Mouse (Mus musculus) embryonic facial prominence, embryonic 11.5 days (tissue): ENCODE data around the gene Atp13a1. TPM values are rescaled to one million over a fixed set of nuclear protein-coding genes. Genes with fewer than 3 reads are reported as not detected.

Experiments used
- ATAC-seq: fragments of 200-750 bp; cut with Nextera tagmentation; replicated peaks from 2 replicates; pipeline ENCODE4 v1.8.0; 2017; ENCODE audit warnings: low read depth; ENCODE audit not compliant: insufficient number of reproducible peaks, low FRiP score, low TSS enrichment
- DNase-seq: peaks from one replicate; pipeline ENCODE4 v3.0.0-alpha.2; 2015; ENCODE audit warnings: low spot score
- H3K27ac ChIP-seq: fragments of 300-500 bp; sonication (generic); replicated peaks from 2 replicates; pipeline ENCODE4 v1.5.1; 2014; ENCODE audit warnings: mild to moderate bottlenecking, low read depth, low read length, control low read depth
- H3K27me3 ChIP-seq: fragments of 300-500 bp; sonication (generic); 2 replicates; pipeline ENCODE4 v1.6.1; 2014; ENCODE audit warnings: mild to moderate bottlenecking, low read length, moderate library complexity, mixed read lengths; ENCODE audit not compliant: control insufficient read depth, insufficient read depth
- H3K36me3 ChIP-seq: fragments of 300-500 bp; sonication (generic); replicated peaks from 2 replicates; pipeline ENCODE4 v1.6.1; 2014; ENCODE audit warnings: low read depth, mild to moderate bottlenecking, low read length, moderate library complexity, mixed read lengths; ENCODE audit not compliant: control insufficient read depth, insufficient read depth
- H3K4me1 ChIP-seq: fragments of 300-500 bp; sonication (generic); 2 replicates; pipeline ENCODE4 v1.6.1; 2014; ENCODE audit warnings: low read length, mixed read lengths; ENCODE audit not compliant: control insufficient read depth, insufficient read depth
- H3K4me2 ChIP-seq: fragments of 300-500 bp; sonication (generic); 2 replicates; pipeline ENCODE4 v1.6.1; 2014; ENCODE audit warnings: low read depth, mild to moderate bottlenecking, control low read depth, low read length, moderate library complexity
- H3K4me3 ChIP-seq: fragments of 300-500 bp; sonication (generic); 2 replicates; pipeline ENCODE4 v1.5.1; 2014; ENCODE audit warnings: low read depth, low read length, control low read depth
- H3K9ac ChIP-seq: fragments of 300-500 bp; sonication (generic); replicated peaks from 2 replicates; pipeline ENCODE4 v1.6.1; 2014; ENCODE audit warnings: mild to moderate bottlenecking, control low read depth, low read length
- H3K9me3 ChIP-seq: fragments of 300-500 bp; sonication (generic); replicated peaks from 2 replicates; pipeline ENCODE4 v1.6.1; 2016; ENCODE audit warnings: mild to moderate bottlenecking, low read length, inconsistent platforms, mixed read lengths; ENCODE audit not compliant: control insufficient read depth
- WGBS: fragments of 180-500 bp; shearing (Covaris S2); extraction: QIAGEN DNeasy Blood & Tissue Kit; methylation state at CpG from one replicate; pipeline ENCODE4 v1.1.7; 2014; 5-methylcytosine and 5-hydroxymethylcytosine counted together
- polyA plus RNA-seq: library from polyadenylated mRNA; unstranded; fragments of >200 nt; fragmentation: Nextera tagmentation; extraction: Ambion mirVana; gene quantifications from 2 replicates; pipeline ENCODE4 v1.2.1, GENCODE M21; 2014

The Atp13a1 gene
- polyA plus RNA-seq, 1 experiment from 2014 or later, result 35.9 TPM

DNA sequence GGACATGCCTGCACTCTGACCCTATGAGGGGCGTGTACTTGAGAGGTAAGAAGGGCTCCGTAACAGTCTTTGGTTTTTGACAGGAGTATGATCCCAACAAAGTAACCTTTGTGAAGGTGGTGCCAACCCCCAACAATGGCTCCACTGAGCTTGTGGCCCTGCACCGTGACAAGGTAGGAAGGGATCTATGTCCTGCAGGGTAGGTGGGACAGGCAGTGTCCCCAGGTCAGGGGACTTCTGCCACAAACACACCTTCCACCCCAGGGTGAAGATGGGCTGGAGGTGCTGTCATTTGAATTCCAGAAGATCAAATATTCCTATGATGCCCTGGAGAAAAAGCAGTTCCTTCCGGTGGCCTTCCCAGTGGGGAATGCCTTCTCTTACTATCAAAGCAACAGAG, 2.7 kb downstream of the Atp13a1 start:
- ATAC-seq (no peak), DNase-seq (no peak)
- Histone ChIP-seq H3K9ac (no peak overlapping the region), H3K36me3 (peaks cover 20% of the 10 kb centered on the region), H3K27me3 (no peaks in the 10 kb centered on the region), H3K9me3 (no peaks in the 10 kb centered on the region), H3K4me1 (no peaks in the 10 kb centered on the region), H3K4me2 (no peak overlapping the region), H3K4me3 (no peak overlapping the region), H3K27ac (no peak overlapping the region)
- WGBS, result 91% methylated on average over 4 of the region's 4 CpGs

- Histone ChIP-seq H3K4me2 (no peak overlapping the region), H3K4me3 (no peak overlapping the region), H3K4me1 (no peaks in the 10 kb centered on the region), H3K9me3 (no peaks in the 10 kb centered on the region), H3K27me3 (no peaks in the 10 kb centered on the region), H3K27ac (no peak overlapping the region), H3K9ac (no peak overlapping the region), H3K36me3 (peaks cover 21% of the 10 kb centered on the region)
- ATAC-seq, result no peak
- 98% methylated on average over 3 of the region's 3 CpGs for WGBS
- DNase-seq, result no peak
These were observed 3.1 kb downstream of the Atp13a1 start for GRCm38 (mm10) chr8:69794096-69794495.

DNA sequence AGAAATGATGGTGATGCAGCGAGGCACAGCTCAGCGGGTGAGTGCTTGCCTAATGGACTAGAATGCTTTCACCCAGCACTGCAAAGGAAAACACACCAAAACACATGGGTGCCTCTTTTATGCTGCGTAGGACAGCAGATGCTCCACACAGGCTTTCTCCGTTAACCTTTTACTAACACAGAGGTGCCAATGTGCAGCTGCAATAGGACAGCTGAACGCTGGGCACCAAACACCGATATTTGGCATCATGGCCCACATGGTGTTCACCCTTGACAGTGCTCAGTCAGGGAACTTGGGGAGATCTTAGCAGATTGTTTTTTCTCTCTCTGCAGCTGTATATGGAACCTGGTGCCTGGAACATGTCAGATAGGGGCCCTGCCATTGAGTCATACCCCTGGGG, 3.9 kb downstream of the Atp13a1 start:
- no peak for DNase-seq

GRCm38 (mm10) chr8:69796721-69797345, 5.9 kb downstream of the Atp13a1 start:
- H3K4me1 ChIP-seq, result no peaks in the 10 kb centered on the region
- no peaks in the 10 kb centered on the region for H3K9me3 ChIP-seq
- no peak overlapping the region for H3K4me2 ChIP-seq
- H3K27ac ChIP-seq, result no peak overlapping the region
- H3K9ac ChIP-seq, result no peak overlapping the region
- no peaks in the 10 kb centered on the region for H3K27me3 ChIP-seq
- DNase-seq (no peak), ATAC-seq (no peak)
- H3K36me3 ChIP-seq, result peaks cover 33% of the 10 kb centered on the region
- H3K4me3 ChIP-seq, result no peak overlapping the region
- 92% methylated on average over 16 of the region's 16 CpGs for WGBS

More for the DNA sequence above, 3.9 kb downstream of the Atp13a1 start:
- H3K27me3 ChIP-seq, result no peaks in the 10 kb centered on the region
- H3K9ac ChIP-seq, result no peak overlapping the region
- H3K4me1 ChIP-seq, result no peaks in the 10 kb centered on the region
- no peak overlapping the region for H3K27ac ChIP-seq
- peaks cover 24% of the 10 kb centered on the region for H3K36me3 ChIP-seq
- H3K4me3 ChIP-seq, result no peak overlapping the region
- WGBS, result 96% methylated on average over 6 of the region's 6 CpGs
- H3K9me3 ChIP-seq, result no peaks in the 10 kb centered on the region
- H3K4me2 ChIP-seq, result no peak overlapping the region
- no peak for ATAC-seq

DNA sequence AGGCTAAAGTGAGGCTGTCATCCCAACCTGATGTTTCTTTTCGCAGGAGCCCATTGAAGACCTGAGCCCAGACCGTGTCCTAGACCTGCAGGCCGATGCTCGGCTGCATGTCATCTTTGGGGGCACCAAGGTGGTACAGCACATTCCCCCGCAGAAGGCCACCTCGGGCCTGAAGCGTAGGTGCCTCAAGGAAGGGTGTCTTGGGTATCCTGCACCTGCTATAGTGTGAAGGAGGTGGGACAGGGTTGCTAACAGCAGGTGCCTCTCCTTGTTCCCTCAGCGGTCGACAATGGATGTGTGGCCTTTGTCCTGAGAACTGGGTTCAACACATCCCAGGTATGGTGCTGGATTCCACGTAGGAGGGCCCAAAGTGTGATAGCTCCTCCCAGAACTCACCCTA, 6.7 kb downstream of the Atp13a1 start:
- Histone ChIP-seq H3K9ac (no peak overlapping the region), H3K36me3 (peaks cover 33% of the 10 kb centered on the region), H3K27ac (no peak overlapping the region), H3K4me3 (no peak overlapping the region), H3K9me3 (no peaks in the 10 kb centered on the region), H3K4me2 (no peak overlapping the region), H3K4me1 (no peaks in the 10 kb centered on the region), H3K27me3 (no peaks in the 10 kb centered on the region)
- WGBS, result 93% methylated on average over 10 of the region's 10 CpGs
- DNase-seq, result no peak
- ATAC-seq, result no peak

GRCm38 (mm10) chr8:69799261-69799660, 8.3 kb downstream of the Atp13a1 start:
- Histone ChIP-seq H3K27me3 (no peaks in the 10 kb centered on the region), H3K36me3 (peaks cover 44% of the 10 kb centered on the region), H3K4me3 (no peak overlapping the region), H3K27ac (no peak overlapping the region), H3K4me2 (no peak overlapping the region), H3K4me1 (no peaks in the 10 kb centered on the region), H3K9me3 (no peaks in the 10 kb centered on the region), H3K9ac (no peak overlapping the region)
- no peak for DNase-seq
- 85% methylated on average over 8 of the region's 8 CpGs for WGBS
- ATAC-seq, result no peak

DNA sequence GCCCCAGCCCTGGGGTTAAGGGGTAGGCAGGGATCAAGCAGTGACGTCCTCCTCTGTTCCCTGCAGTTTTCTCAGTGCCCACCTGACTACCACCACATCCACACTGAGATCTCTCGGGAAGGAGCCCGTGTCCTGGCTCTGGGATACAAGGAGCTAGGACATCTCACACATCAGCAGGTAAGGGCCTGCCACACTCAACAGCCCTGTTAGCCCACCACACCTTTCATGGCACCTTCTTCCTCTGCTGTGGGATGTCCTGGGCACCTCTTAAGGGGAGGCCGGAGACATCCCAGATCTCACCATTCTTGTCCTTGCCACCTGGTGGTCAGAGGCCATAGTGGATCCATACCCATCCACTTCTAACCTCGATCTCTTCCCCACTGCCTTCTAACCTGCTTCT, 9.0 kb downstream of the Atp13a1 start:
- Histone ChIP-seq H3K4me3 (no peak overlapping the region), H3K36me3 (peaks cover 44% of the 10 kb centered on the region), H3K27ac (no peak overlapping the region), H3K4me2 (no peak overlapping the region), H3K9ac (no peak overlapping the region), H3K4me1 (no peaks in the 10 kb centered on the region), H3K9me3 (no peaks in the 10 kb centered on the region), H3K27me3 (no peaks in the 10 kb centered on the region)
- DNase-seq (no peak), ATAC-seq (no peak)
- WGBS, result 90% methylated on average over 5 of the region's 5 CpGs

GRCm38 (mm10) chr8:69801796-69802195, 10.8 kb downstream of the Atp13a1 start:
- ATAC-seq, result no peak
- Histone ChIP-seq H3K4me2 (no peak overlapping the region), H3K4me3 (no peak overlapping the region), H3K9me3 (no peaks in the 10 kb centered on the region), H3K27me3 (no peaks in the 10 kb centered on the region), H3K4me1 (no peaks in the 10 kb centered on the region), H3K9ac (no peak overlapping the region), H3K27ac (no peak overlapping the region), H3K36me3 (peaks cover 39% of the 10 kb centered on the region)
- no peak for DNase-seq
- WGBS, result 91% methylated on average over 4 of the region's 4 CpGs
